Mouse (Mus musculus): ENCODE measurements around the gene Otog.

DNA sequence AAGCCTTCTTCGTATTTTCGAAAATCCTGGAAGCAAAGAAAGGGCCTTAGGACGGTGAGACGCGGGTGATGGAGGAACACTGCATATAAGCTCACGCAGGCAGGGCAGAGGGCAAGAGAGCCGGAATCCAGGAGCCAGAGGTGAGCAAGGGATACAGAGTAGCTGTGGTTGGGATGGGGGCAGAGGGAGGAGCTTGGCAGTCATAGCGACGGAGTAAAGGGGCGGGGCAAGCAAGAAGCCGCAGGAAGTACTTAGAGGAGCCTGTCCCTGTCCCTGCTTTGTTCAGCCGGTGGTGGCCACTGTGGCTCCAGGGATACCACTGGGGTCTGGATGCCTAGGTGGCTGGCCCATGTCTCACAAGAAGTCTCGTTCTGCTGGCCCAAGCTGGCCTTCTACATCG is 39.1 kb upstream of the Otog start:
- TF ChIP-seq POLR2A (IDR thresholded peaks at IDR 0.05; ENCODE audit: insufficient read depth, low read depth, low read length) (no peak), EP300 (IDR thresholded peaks at IDR 0.05; ENCODE audit: insufficient read depth, low read depth, low read length) (no peak)
